Mouse (Mus musculus) neural tube, embryonic 12.5 days (tissue): ENCODE measurements around the gene Fgfr2. TPM values are rescaled to one million over a fixed set of nuclear protein-coding genes. Genes with fewer than 3 reads are reported as not detected.

Experiments used
- ATAC-seq: fragments of 200-750 bp; cut with Nextera tagmentation; 2 replicates; pipeline ENCODE4 v1.8.0; 2017; ENCODE audit warnings: low read depth, mild to moderate bottlenecking, moderate TSS enrichment, moderate library complexity; ENCODE audit not compliant: low FRiP score
- H3K27ac ChIP-seq: fragments of 300-500 bp; sonication (generic); 2 replicates; pipeline ENCODE4 v1.5.1; 2016
- H3K27me3 ChIP-seq: fragments of 300-500 bp; sonication (generic); replicated peaks from 2 replicates; pipeline ENCODE4 v1.6.1; 2016; ENCODE audit warnings: mild to moderate bottlenecking
- H3K36me3 ChIP-seq: fragments of 300-500 bp; sonication (generic); 2 replicates; pipeline ENCODE4 v1.6.1; 2016; ENCODE audit warnings: mild to moderate bottlenecking
- H3K4me1 ChIP-seq: fragments of 300-500 bp; sonication (generic); 2 replicates; pipeline ENCODE4 v1.6.1; 2016
- H3K4me2 ChIP-seq: fragments of 300-500 bp; sonication (generic); replicated peaks from 2 replicates; pipeline ENCODE4 v1.6.1; 2016; ENCODE audit warnings: mild to moderate bottlenecking
- H3K4me3 ChIP-seq: fragments of 300-500 bp; sonication (generic); 2 replicates; pipeline ENCODE4 v1.5.1; 2016
- H3K9ac ChIP-seq: fragments of 300-500 bp; sonication (generic); 2 replicates; pipeline ENCODE4 v1.6.1; 2016; ENCODE audit warnings: mild to moderate bottlenecking
- H3K9me3 ChIP-seq: fragments of 300-500 bp; sonication (generic); 2 replicates; pipeline ENCODE4 v1.6.1; 2016; ENCODE audit warnings: mild to moderate bottlenecking
- WGBS: fragments of 180-500 bp; shearing (Covaris S2); methylation state at CpG from one replicate; pipeline ENCODE4 v1.1.7; 2016; 5-methylcytosine and 5-hydroxymethylcytosine counted together
- polyA plus RNA-seq: library from polyadenylated mRNA; unstranded; fragments of >200 nt; fragmentation: Nextera tagmentation; extraction: Ambion mirVana; gene quantifications from 2 replicates; pipeline ENCODE4 v1.2.1, GENCODE M21; 2016

The Fgfr2 gene
- polyA plus RNA-seq, 1 experiment from 2014 or later = 65.0 TPM

DNA sequence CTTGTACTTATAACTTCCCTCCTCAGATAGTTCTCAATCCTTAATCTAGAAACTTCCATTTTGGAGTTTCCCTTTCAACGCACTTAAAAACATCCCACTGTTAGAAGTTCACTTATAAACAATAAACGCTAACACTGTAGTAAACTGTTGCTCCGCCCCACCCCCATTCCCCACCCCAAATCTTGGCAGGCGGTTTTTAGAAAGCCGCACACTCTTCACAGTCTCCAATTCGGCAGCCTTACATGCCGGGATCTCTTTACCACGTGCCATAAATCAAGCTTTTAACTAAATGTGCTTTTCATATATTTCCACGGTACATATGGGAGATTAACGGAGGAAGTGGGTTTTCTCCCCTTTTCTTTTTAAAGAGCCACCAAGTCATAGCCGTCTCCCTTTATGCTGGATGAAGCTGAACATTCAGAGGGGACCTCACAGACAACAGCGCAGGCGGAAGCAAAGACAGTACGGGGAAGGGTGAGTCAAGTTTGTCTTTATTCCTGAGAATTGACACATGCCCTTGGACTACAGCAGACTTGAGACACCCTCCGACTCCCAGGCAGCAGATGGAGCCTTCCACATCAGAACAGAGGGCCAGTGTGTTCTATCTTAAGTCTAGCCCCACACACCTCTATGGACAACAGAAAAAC, 2932.7 kb downstream of the Fgfr2 start:
- Histone ChIP-seq H3K9ac (no peak overlapping the region), H3K36me3 (peaks cover 5% of the 10 kb centered on the region; the same call in 1 of the 2 replicates), H3K4me3 (no peak overlapping the region), H3K9me3 (no peaks in the 10 kb centered on the region), H3K4me2 (0 out of 2 replicates have a peak overlapping the region, but pooled peaks have one; percentile 14), H3K27me3 (no peaks in the 10 kb centered on the region), H3K4me1 (peaks cover 20% of the 10 kb centered on the region), H3K27ac (no peak overlapping the region)
- ATAC-seq = no peak
- 31% methylated on average over 15 of the region's 15 CpGs for WGBS

DNA sequence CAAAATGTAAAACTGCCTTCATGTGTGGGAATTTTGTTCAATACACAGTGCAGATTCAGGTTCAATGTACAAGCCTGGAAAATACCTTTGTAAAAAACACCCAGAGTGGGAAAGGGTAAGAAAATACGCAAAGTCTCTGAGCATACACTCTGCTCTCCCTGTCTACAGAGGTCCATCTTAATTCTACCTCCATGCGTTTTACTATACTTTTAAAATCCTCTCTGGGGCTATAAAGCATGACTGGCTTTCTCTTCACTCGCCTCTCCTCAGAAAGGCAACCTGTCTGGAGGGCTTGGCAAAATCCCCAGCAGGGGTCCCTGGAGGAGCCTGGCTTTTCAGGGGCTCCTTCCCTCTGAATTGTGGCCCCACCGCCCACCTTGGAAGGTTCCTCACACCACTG, 2933.2 kb downstream of the Fgfr2 start:
- H3K36me3 ChIP-seq = peaks cover 9% of the 10 kb centered on the region; the same call in 1 of the 2 replicates
- H3K9ac ChIP-seq = no peak overlapping the region
- H3K27me3 ChIP-seq = no peaks in the 10 kb centered on the region
- peaks cover 20% of the 10 kb centered on the region for H3K4me1 ChIP-seq
- H3K4me3 ChIP-seq = no peak overlapping the region
- H3K4me2 ChIP-seq = no peak overlapping the region
- H3K27ac ChIP-seq = no peak overlapping the region
- WGBS = 52% methylated on average over 4 of the region's 4 CpGs
- no peak for ATAC-seq
- no peaks in the 10 kb centered on the region for H3K9me3 ChIP-seq

DNA sequence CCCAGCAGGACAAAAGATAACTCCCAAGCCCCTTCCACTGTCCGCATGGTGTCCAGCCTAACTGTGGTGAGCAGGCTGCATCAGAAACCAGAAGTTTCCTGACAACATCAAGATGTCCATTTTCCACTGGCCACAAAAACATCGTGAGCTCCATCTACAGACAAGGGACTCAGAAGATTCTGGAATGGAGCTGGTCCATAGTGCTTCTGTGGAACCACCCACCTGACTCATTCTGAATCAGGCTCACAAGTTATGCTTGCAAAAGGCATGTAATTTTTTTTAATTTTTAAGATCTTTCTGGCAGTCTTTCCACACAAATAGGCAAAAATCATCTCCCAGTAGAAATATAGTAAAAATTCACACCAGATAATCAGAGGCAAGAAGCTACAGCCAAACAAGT, 2935.0 kb downstream of the Fgfr2 start:
- H3K27me3 ChIP-seq = no peaks in the 10 kb centered on the region
- no peak overlapping the region for H3K4me3 ChIP-seq
- H3K4me2 ChIP-seq = no peak overlapping the region
- WGBS = 99% methylated on average over 2 of the region's 2 CpGs
- peaks cover 18% of the 10 kb centered on the region; the same call in 1 of the 2 replicates for H3K36me3 ChIP-seq
- H3K9me3 ChIP-seq = no peaks in the 10 kb centered on the region
- peaks cover 23% of the 10 kb centered on the region for H3K4me1 ChIP-seq
- ATAC-seq = no peak
- no peak overlapping the region for H3K9ac ChIP-seq
- no peak overlapping the region for H3K27ac ChIP-seq

DNA sequence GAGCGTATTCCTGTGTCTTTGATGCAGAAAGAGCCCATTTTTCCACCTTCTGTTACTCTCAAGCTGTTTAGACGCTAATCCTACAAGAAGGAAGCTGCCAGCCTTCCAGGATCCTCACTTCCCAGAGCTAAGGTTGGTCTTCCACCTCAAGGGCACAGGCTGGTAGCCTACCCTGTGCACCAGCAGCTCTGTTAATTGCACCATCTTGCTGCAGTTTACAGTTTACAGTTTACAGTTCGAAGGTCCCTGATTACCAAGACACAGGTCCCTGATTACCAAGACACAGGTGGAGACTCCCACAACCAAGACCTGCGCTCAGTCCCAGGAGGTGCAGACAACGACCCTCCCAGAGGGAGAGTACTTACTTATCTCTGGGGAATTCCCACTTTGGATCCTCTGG, 2938.3 kb downstream of the Fgfr2 start:
- Histone ChIP-seq H3K27me3 (no peaks in the 10 kb centered on the region), H3K27ac (no peak overlapping the region), H3K36me3 (peaks cover 32% of the 10 kb centered on the region), H3K4me3 (no peak overlapping the region), H3K4me1 (peaks cover 8% of the 10 kb centered on the region), H3K4me2 (no peak overlapping the region), H3K9me3 (no peaks in the 10 kb centered on the region), H3K9ac (no peak overlapping the region)
- no peak for ATAC-seq
- 83% methylated on average over 5 of the region's 5 CpGs for WGBS

DNA sequence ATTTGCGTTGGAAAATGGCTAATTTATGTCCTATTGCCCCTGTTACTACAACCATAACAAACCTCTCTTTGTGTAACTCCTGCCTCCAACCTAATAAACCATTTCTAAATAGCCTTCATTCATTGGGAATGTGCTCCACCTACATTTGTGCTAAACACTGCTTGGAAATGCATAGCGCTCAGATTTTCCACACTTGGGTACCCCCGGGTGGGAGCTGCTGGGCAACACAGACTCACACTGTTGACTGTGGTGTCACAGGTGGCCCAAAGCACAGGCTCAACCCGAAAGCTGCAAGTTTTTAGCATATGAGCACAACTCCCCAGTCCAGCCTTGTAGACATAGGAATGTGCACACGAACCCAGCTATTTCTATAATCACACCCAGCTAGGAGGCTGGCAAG, 2939.2 kb downstream of the Fgfr2 start:
- Histone ChIP-seq H3K4me3 (no peak overlapping the region), H3K27me3 (no peaks in the 10 kb centered on the region), H3K4me1 (peaks cover 7% of the 10 kb centered on the region), H3K9ac (no peak overlapping the region), H3K36me3 (peaks cover 32% of the 10 kb centered on the region), H3K27ac (no peak overlapping the region), H3K4me2 (no peak overlapping the region), H3K9me3 (no peaks in the 10 kb centered on the region)
- 41% methylated on average over 5 of the region's 5 CpGs for WGBS
- ATAC-seq = no peak

DNA sequence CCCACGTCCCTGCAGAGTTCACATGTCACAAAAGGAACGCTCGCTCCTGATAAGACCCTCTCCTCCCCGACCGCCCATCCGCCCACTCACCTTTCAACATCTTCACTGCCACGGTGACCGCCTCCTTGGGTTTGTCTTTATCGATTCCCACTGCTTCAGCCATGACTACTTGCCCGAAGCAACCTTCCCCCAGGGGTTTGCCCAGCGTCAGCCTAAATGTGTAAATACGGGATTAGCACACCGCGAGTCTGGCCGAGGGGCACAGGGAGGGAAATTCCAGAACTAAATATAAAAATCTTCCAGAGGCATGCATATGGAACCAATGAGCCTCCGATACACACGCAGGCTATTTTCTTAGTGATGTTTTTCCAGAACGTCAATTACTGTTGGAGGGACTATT, 2940.6 kb downstream of the Fgfr2 start:
- Histone ChIP-seq H3K4me2 (peak overlapping the region; percentile 36; the same call in 1 of the 2 replicates), H3K9me3 (no peaks in the 10 kb centered on the region), H3K9ac (no peak overlapping the region), H3K4me1 (peaks cover 7% of the 10 kb centered on the region), H3K4me3 (no peak overlapping the region), H3K36me3 (peaks cover 37% of the 10 kb centered on the region), H3K27me3 (no peaks in the 10 kb centered on the region), H3K27ac (no peak overlapping the region)
- ATAC-seq = no peak
- WGBS = 34% methylated on average over 18 of the region's 18 CpGs

DNA sequence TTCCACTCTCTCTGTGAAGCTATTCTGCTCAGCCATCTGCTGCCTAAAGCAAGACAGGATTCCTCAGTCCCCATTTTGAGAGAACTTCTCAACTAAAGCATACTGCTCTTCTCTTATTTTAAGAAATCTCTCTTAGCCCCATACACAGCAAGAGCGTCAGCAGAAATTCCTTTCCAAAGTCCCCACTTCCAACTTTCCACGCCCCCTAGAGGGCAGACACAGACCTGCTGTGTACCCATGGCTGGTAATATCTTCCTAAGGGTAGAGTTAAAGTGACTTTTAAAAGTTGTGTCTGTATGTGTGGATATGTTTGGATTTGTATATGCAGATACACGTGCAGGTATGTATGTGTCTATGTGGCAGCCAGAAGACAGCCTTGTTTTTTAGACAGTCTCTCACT, 2944.2 kb downstream of the Fgfr2 start:
- Histone ChIP-seq H3K27me3 (no peaks in the 10 kb centered on the region), H3K4me2 (no peak overlapping the region), H3K4me3 (no peak overlapping the region), H3K9me3 (no peaks in the 10 kb centered on the region), H3K27ac (no peak overlapping the region), H3K36me3 (peaks cover 34% of the 10 kb centered on the region), H3K4me1 (peaks cover 5% of the 10 kb centered on the region), H3K9ac (no peak overlapping the region)
- no peak for ATAC-seq
- WGBS = 69% methylated on average over 3 of the region's 3 CpGs

DNA sequence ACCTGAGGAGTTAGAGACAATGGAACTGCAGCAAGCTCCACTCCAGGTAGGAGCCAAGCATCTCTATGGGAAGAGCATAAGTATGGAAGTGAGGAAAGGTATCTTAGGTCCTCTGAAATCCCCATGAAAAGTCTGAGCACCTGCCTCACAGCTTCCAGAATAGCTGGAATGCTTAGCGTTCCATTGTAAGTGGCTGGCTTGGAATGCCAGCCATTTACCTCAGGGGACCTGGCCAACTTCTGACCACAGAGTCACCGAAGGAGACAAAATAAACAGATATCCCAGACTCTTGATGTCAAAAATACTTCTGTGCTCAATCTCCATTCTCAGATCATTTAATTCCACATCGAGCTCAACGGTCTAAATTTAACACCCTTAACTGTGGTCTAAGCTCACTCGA, 2946.1 kb downstream of the Fgfr2 start:
- Histone ChIP-seq H3K9me3 (no peaks in the 10 kb centered on the region), H3K4me2 (no peak overlapping the region), H3K9ac (no peak overlapping the region), H3K4me1 (no peaks in the 10 kb centered on the region), H3K36me3 (peaks cover 37% of the 10 kb centered on the region), H3K27me3 (no peaks in the 10 kb centered on the region), H3K4me3 (no peak overlapping the region), H3K27ac (no peak overlapping the region)
- no peak for ATAC-seq
- 85% methylated on average over 5 of the region's 5 CpGs for WGBS

DNA sequence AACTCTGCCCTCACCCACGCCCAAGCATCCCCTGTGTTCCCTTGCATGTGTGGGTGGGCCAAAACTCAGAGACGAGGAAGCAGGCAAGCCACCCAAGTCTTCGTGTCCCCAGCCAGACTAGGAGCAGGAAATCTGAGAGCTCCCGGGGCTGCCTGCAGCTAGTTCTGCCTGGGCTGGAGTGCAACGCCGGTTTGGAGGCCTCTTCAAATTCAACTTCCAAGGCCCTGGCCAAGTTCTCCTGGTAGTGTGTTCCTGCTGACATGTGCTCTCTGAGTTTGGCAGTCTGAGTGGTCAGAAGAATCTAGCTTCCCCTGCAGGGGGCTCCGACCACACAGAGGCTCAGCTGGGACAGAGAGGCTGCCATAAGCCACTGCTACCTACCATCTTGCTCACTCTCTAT, 2948.6 kb downstream of the Fgfr2 start:
- H3K9ac ChIP-seq = no peak overlapping the region
- H3K27me3 ChIP-seq = no peaks in the 10 kb centered on the region
- H3K27ac ChIP-seq = no peak overlapping the region
- no peaks in the 10 kb centered on the region for H3K9me3 ChIP-seq
- H3K4me1 ChIP-seq = no peaks in the 10 kb centered on the region
- peaks cover 36% of the 10 kb centered on the region for H3K36me3 ChIP-seq
- no peak for ATAC-seq
- 83% methylated on average over 7 of the region's 7 CpGs for WGBS
- no peak overlapping the region for H3K4me3 ChIP-seq
- H3K4me2 ChIP-seq = no peak overlapping the region

DNA sequence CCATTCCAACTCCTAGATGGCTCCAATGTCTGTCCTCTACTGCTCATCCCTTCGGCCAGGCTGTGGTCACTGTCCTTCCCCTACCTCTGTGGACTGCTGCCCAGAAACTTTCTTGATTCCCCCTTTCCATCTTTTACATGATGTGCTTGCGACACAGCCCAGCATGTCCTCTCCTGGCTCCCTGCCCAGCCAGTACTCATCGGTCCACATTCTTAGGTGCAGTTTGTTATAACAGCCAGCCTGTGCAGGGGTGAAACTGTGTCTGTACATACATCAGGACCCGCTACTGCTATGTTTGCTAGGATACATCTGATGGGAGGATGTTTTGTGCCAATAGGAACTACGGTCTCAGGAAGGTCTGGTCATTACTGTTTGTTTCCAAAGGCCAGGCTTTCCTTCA, 2949.2 kb downstream of the Fgfr2 start:
- no peak overlapping the region for H3K4me2 ChIP-seq
- H3K27ac ChIP-seq = no peak overlapping the region
- H3K4me1 ChIP-seq = 0 out of 2 replicates have a peak, but pooled peaks cover under 1% of the 10 kb centered on the region
- H3K36me3 ChIP-seq = peaks cover 40% of the 10 kb centered on the region
- H3K4me3 ChIP-seq = no peak overlapping the region
- no peaks in the 10 kb centered on the region for H3K9me3 ChIP-seq
- no peak for ATAC-seq
- 85% methylated on average over 5 of the region's 5 CpGs for WGBS
- H3K27me3 ChIP-seq = no peaks in the 10 kb centered on the region
- H3K9ac ChIP-seq = no peak overlapping the region

DNA sequence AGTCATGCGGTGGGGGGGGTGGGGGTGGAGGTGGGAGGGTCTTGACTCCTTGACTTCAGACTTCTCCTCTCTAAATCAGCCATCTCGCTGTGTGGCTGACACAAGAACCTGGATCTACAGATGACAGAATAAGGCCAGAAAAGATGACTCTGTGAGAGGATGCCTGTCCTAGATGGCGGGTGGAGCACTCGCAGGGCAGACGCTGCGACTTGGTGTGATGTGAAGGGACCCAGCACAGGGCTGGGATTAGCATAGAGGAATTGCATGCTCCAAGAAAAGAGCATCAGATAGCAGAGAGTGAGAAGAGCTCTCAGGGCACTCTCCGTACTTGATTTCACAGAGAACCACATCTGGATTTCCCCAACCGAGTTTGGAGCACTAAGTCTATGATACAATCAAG, 2953.0 kb downstream of the Fgfr2 start:
- Histone ChIP-seq H3K4me3 (no peak overlapping the region), H3K4me1 (peaks cover 8% of the 10 kb centered on the region), H3K36me3 (peaks cover 29% of the 10 kb centered on the region), H3K27ac (no peak overlapping the region), H3K4me2 (no peak overlapping the region), H3K9ac (no peak overlapping the region), H3K27me3 (no peaks in the 10 kb centered on the region), H3K9me3 (no peaks in the 10 kb centered on the region)
- WGBS = 80% methylated on average over 8 of the region's 8 CpGs
- no peak for ATAC-seq

DNA sequence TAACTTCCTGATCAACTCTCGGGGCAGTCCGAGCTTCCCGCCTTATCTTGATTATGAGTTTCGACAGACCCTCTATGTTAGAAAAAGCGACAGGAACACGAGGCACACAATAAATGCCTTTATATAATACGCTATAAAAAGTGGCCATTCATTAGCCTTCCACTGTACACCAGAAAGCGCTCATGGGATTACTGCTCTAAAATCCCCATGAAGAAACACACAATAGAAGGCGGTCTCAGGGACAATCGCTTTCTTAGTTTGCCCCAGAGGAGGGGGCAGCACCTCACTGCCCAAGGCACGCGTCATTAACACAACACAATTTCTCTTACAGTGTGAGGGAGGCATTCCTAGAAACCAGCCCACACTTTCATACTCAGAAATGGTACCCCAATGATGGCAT, 2954.9 kb downstream of the Fgfr2 start:
- 40% methylated on average over 12 of the region's 12 CpGs for WGBS
- Histone ChIP-seq H3K27ac (no peak overlapping the region), H3K27me3 (no peaks in the 10 kb centered on the region), H3K36me3 (peaks cover 23% of the 10 kb centered on the region), H3K9ac (no peak overlapping the region), H3K9me3 (no peaks in the 10 kb centered on the region), H3K4me2 (no peak overlapping the region), H3K4me1 (peaks cover 8% of the 10 kb centered on the region), H3K4me3 (no peak overlapping the region)
- ATAC-seq = no peak

DNA sequence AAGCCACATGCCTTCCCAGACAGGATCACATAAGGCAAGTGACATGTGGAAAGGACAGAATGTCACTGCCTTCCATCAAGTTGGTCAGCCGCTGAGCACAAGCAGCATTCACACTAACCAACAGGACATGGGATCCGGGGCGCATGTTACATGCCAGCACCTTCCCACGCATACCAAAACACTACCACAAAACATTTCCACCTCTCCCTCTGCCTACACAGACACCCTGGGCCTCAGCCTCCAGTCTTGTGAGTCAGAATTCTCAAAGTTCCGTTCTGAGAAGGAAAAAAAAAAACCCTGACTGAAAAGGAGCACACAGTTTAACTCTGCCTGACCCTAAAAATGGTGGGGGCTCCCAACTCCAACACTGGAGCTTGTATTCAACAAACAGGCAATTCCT, 2955.9 kb downstream of the Fgfr2 start:
- peaks cover 26% of the 10 kb centered on the region for H3K36me3 ChIP-seq
- H3K4me2 ChIP-seq = no peak overlapping the region
- H3K9me3 ChIP-seq = no peaks in the 10 kb centered on the region
- no peak for ATAC-seq
- no peak overlapping the region for H3K4me3 ChIP-seq
- H3K9ac ChIP-seq = no peak overlapping the region
- no peak overlapping the region for H3K27ac ChIP-seq
- WGBS = 82% methylated on average over 5 of the region's 5 CpGs
- no peaks in the 10 kb centered on the region for H3K27me3 ChIP-seq
- H3K4me1 ChIP-seq = peaks cover 8% of the 10 kb centered on the region
